Mouse (Mus musculus) spleen, embryonic (tissue): ENCODE results near the gene Ciita.

ENCODE experiments used
- CTCF ChIA-PET: fragments of 350-600 bp; sonication (Branson Sonifier 250); formaldehyde crosslinking; loops from one replicate; lab custom pipeline; 2022; lab: Charles Lee

The Ciita gene

GRCm38 (mm10) chr16:10546865-10547264 is 67.0 kb downstream of the Ciita start:
- CTCF ChIA-PET: no interaction called here

GRCm38 (mm10) chr16:10548938-10549337 is 69.1 kb downstream of the Ciita start:
- CTCF ChIA-PET: no interaction called here

- CTCF ChIA-PET: no interaction called here
These were observed 69.7 kb downstream of the Ciita start for GRCm38 (mm10) chr16:10549600-10549999.

- CTCF ChIA-PET: no interaction called here
These were observed 71.7 kb downstream of the Ciita start for GRCm38 (mm10) chr16:10551592-10551991.

GRCm38 (mm10) chr16:10553858-10554257 is 74.0 kb downstream of the Ciita start:
- CTCF ChIA-PET: no interaction called here

- CTCF ChIA-PET: no interaction called here
These were observed 80.1 kb downstream of the Ciita start for GRCm38 (mm10) chr16:10559991-10560390.

- CTCF ChIA-PET: interaction anchor here (0.6 kb wide), 2 partner anchors 43 to 732 kb away, joined by 4 to 5 read pairs; no protein-coding TSS in a partner anchor
These were observed 85.5 kb downstream of the Ciita start for GRCm38 (mm10) chr16:10565278-10565885.

- CTCF ChIA-PET: interaction anchor here (0.8 kb wide), 1 partner anchor 113 kb away, joined by 3 read pairs; no protein-coding TSS in a partner anchor
These were observed 87.3 kb downstream of the Ciita start for GRCm38 (mm10) chr16:10567153-10567552.

- CTCF ChIA-PET: interaction anchor here (0.5 kb wide), 1 partner anchor 706 kb away, joined by 12 read pairs; no protein-coding TSS in a partner anchor
These were observed 90.0 kb downstream of the Ciita start for GRCm38 (mm10) chr16:10569809-10570395.

GRCm38 (mm10) chr16:10570708-10571107 is 90.8 kb downstream of the Ciita start:
- CTCF ChIA-PET: no interaction called here

GRCm38 (mm10) chr16:10571820-10572219 is 92.0 kb downstream of the Ciita start:
- CTCF ChIA-PET: no interaction called here

GRCm38 (mm10) chr16:10574936-10575335 is 95.1 kb downstream of the Ciita start:
- CTCF ChIA-PET: no interaction called here

- CTCF ChIA-PET: no interaction called here
These were observed 96.1 kb downstream of the Ciita start for GRCm38 (mm10) chr16:10575915-10576314.

- CTCF ChIA-PET: no interaction called here
These were observed 97.7 kb downstream of the Ciita start for GRCm38 (mm10) chr16:10577548-10577947.
